Mouse (Mus musculus): ENCODE measurements around the gene Gpatch4.

- TF ChIP-seq CTCF (conservative IDR thresholded peaks at IDR 0.05; ENCODE audit: low read length) (no peak), POU5F1 (IDR thresholded peaks at IDR 0.05; ENCODE audit: borderline replicate concordance, low read length) (no peak), NANOG (IDR thresholded peaks at IDR 0.05; ENCODE audit: borderline replicate concordance, low read length) (no peak)
Measured at GRCm38 (mm10) chr3:88078204-88078603, 35.3 kb downstream of the Gpatch4 start, which contains the start of gene Ttc24.

All from E14TG2a.4 (cell line).